Mouse (Mus musculus) neural tube, embryonic 12.5 days (tissue): ENCODE results near the gene Arhgdig. TPM values are rescaled to one million over a fixed set of nuclear protein-coding genes. Genes with fewer than 3 reads are reported as not detected.

Experiments used
- ATAC-seq: fragments of 200-750 bp; cut with Nextera tagmentation; 2 replicates; pipeline ENCODE4 v1.8.0; 2017; ENCODE audit warnings: low read depth, mild to moderate bottlenecking, moderate TSS enrichment, moderate library complexity; ENCODE audit not compliant: low FRiP score
- H3K27ac ChIP-seq: fragments of 300-500 bp; sonication (generic); 2 replicates; pipeline ENCODE4 v1.5.1; 2016
- H3K27me3 ChIP-seq: fragments of 300-500 bp; sonication (generic); replicated peaks from 2 replicates; pipeline ENCODE4 v1.6.1; 2016; ENCODE audit warnings: mild to moderate bottlenecking
- H3K36me3 ChIP-seq: fragments of 300-500 bp; sonication (generic); 2 replicates; pipeline ENCODE4 v1.6.1; 2016; ENCODE audit warnings: mild to moderate bottlenecking
- H3K4me1 ChIP-seq: fragments of 300-500 bp; sonication (generic); 2 replicates; pipeline ENCODE4 v1.6.1; 2016
- H3K4me2 ChIP-seq: fragments of 300-500 bp; sonication (generic); replicated peaks from 2 replicates; pipeline ENCODE4 v1.6.1; 2016; ENCODE audit warnings: mild to moderate bottlenecking
- H3K4me3 ChIP-seq: fragments of 300-500 bp; sonication (generic); 2 replicates; pipeline ENCODE4 v1.5.1; 2016
- H3K9ac ChIP-seq: fragments of 300-500 bp; sonication (generic); 2 replicates; pipeline ENCODE4 v1.6.1; 2016; ENCODE audit warnings: mild to moderate bottlenecking
- H3K9me3 ChIP-seq: fragments of 300-500 bp; sonication (generic); 2 replicates; pipeline ENCODE4 v1.6.1; 2016; ENCODE audit warnings: mild to moderate bottlenecking
- WGBS: fragments of 180-500 bp; shearing (Covaris S2); methylation state at CpG from one replicate; pipeline ENCODE4 v1.1.7; 2016; 5-methylcytosine and 5-hydroxymethylcytosine counted together
- polyA plus RNA-seq: library from polyadenylated mRNA; unstranded; fragments of >200 nt; fragmentation: Nextera tagmentation; extraction: Ambion mirVana; gene quantifications from 2 replicates; pipeline ENCODE4 v1.2.1, GENCODE M21; 2016

Arhgdig gene
- 37.6 and 45.2 TPM in 2 replicates for polyA plus RNA-seq

GRCm38 (mm10) chr17:26207686-26208085 lies at the start of gene Arhgdig:
Gene Arhgdig, minus strand, starts transcription at chr17:26207786.
- H3K4me1 ChIP-seq, result peaks cover 9% of the 10 kb centered on the region
- H3K4me2 ChIP-seq, result no peak within 1 kb of the TSS
- peaks cover 23% of the 10 kb centered on the region for H3K27me3 ChIP-seq
- H3K9me3 ChIP-seq, result no peaks in the 10 kb centered on the region
- ATAC-seq, result no peak
- WGBS, result 92% methylated on average over 12 of the region's 12 CpGs
- H3K9ac ChIP-seq, result no peak within 1 kb of the TSS
- no peaks in the 10 kb centered on the region for H3K36me3 ChIP-seq
- H3K4me3 ChIP-seq, result no peak within 1 kb of the TSS
- H3K27ac ChIP-seq, result no peak within 1 kb of the TSS

GRCm38 (mm10) chr17:26255313-26255712 lies 47.7 kb upstream of the Arhgdig start:
- Histone ChIP-seq H3K4me3 (no peak overlapping the region), H3K4me2 (no peak overlapping the region), H3K27ac (no peak overlapping the region), H3K9me3 (no peaks in the 10 kb centered on the region), H3K4me1 (peaks cover 9% of the 10 kb centered on the region), H3K9ac (no peak overlapping the region), H3K36me3 (peaks cover 37% of the 10 kb centered on the region), H3K27me3 (no peaks in the 10 kb centered on the region)
- ATAC-seq, result no peak
- WGBS, result 92% methylated on average over 7 of the region's 7 CpGs

GRCm38 (mm10) chr17:26253399-26253798 lies 45.8 kb upstream of the Arhgdig start:
- ATAC-seq, result no peak
- Histone ChIP-seq H3K4me2 (peak overlapping the region; percentile 68), H3K36me3 (peaks cover 21% of the 10 kb centered on the region), H3K9me3 (no peaks in the 10 kb centered on the region), H3K4me3 (peak overlapping the region; percentile 99), H3K27ac (peak overlapping the region; percentile 91), H3K4me1 (peaks cover 9% of the 10 kb centered on the region), H3K9ac (peak overlapping the region; percentile 95), H3K27me3 (no peaks in the 10 kb centered on the region)
- WGBS, result 1% methylated on average over 24 of the region's 24 CpGs

GRCm38 (mm10) chr17:26252539-26253251 lies 45.1 kb upstream of the Arhgdig start, which contains the start of gene Luc7l:
Gene Luc7l, plus strand, starts transcription at chr17:26252896.
- peaks cover 9% of the 10 kb centered on the region for H3K4me1 ChIP-seq
- H3K27ac ChIP-seq, result peak within 1 kb of the TSS; percentile 91
- no peaks in the 10 kb centered on the region for H3K27me3 ChIP-seq
- peak within 1 kb of the TSS; percentile 68 for H3K4me2 ChIP-seq
- under 1% methylated on average over 43 of the region's 43 CpGs for WGBS
- peak within 1 kb of the TSS; percentile 95 for H3K9ac ChIP-seq
- H3K36me3 ChIP-seq, result peaks cover 15% of the 10 kb centered on the region
- peak; percentile 92 for ATAC-seq
- H3K9me3 ChIP-seq, result no peaks in the 10 kb centered on the region
- peak within 1 kb of the TSS; percentile 99 for H3K4me3 ChIP-seq

GRCm38 (mm10) chr17:26251886-26252538 lies 44.4 kb upstream of the Arhgdig start:
- Histone ChIP-seq H3K27ac (no peak overlapping the region), H3K4me2 (peak overlapping the region; percentile 68)
- WGBS, result 63% methylated on average over 4 of the region's 4 CpGs

GRCm38 (mm10) chr17:26244101-26244841 lies 36.7 kb upstream of the Arhgdig start, which contains the start of gene Fam234a:
Gene Fam234a, minus strand, starts transcription at chr17:26244242.
- H3K9me3 ChIP-seq, result no peaks in the 10 kb centered on the region
- 8% methylated on average over 33 of the region's 33 CpGs for WGBS
- H3K4me2 ChIP-seq, result peak within 1 kb of the TSS; percentile 73
- H3K27me3 ChIP-seq, result no peaks in the 10 kb centered on the region
- peak within 1 kb of the TSS; percentile 54 for H3K9ac ChIP-seq
- peak; percentile 96 for ATAC-seq
- H3K27ac ChIP-seq, result peak within 1 kb of the TSS; percentile 50; the same call in 1 of the 2 replicates
- no peaks in the 10 kb centered on the region; the same call in 1 of the 2 replicates for H3K4me1 ChIP-seq
- no peaks in the 10 kb centered on the region for H3K36me3 ChIP-seq
- H3K4me3 ChIP-seq, result peak within 1 kb of the TSS; percentile 60

More at GRCm38 (mm10) chr17:26251886-26252538, 44.4 kb upstream of the Arhgdig start:
- Histone ChIP-seq H3K4me1 (peaks cover 9% of the 10 kb centered on the region), H3K4me3 (peak overlapping the region; percentile 99; the same call in 1 of the 2 replicates), H3K9ac (no peak overlapping the region), H3K36me3 (peaks cover 8% of the 10 kb centered on the region), H3K9me3 (no peaks in the 10 kb centered on the region), H3K27me3 (no peaks in the 10 kb centered on the region)
- ATAC-seq, result no peak

- WGBS, result under 1% methylated on average over 32 of the region's 32 CpGs
- no peaks in the 10 kb centered on the region for H3K27me3 ChIP-seq
- H3K27ac ChIP-seq, result no peak overlapping the region
- H3K4me2 ChIP-seq, result peak overlapping the region; percentile 73
- peak; percentile 87 for ATAC-seq
- H3K9me3 ChIP-seq, result no peaks in the 10 kb centered on the region
- H3K36me3 ChIP-seq, result no peaks in the 10 kb centered on the region
- peak overlapping the region; percentile 54 for H3K9ac ChIP-seq
- H3K4me3 ChIP-seq, result peak overlapping the region; percentile 60
- no peaks in the 10 kb centered on the region; the same call in 1 of the 2 replicates for H3K4me1 ChIP-seq
Observed at GRCm38 (mm10) chr17:26243471-26244100, 36.0 kb upstream of the Arhgdig start.

GRCm38 (mm10) chr17:26240990-26241389 lies 33.4 kb upstream of the Arhgdig start:
- H3K4me1 ChIP-seq, result no peaks in the 10 kb centered on the region; the same call in none of the 2 replicates
- H3K27ac ChIP-seq, result no peak overlapping the region
- no peak overlapping the region for H3K4me3 ChIP-seq
- ATAC-seq, result no peak
- H3K4me2 ChIP-seq, result no peak overlapping the region
- H3K27me3 ChIP-seq, result no peaks in the 10 kb centered on the region
- no peaks in the 10 kb centered on the region for H3K9me3 ChIP-seq
- no peaks in the 10 kb centered on the region for H3K36me3 ChIP-seq
- no peak overlapping the region for H3K9ac ChIP-seq
- 84% methylated on average over 6 of the region's 6 CpGs for WGBS

GRCm38 (mm10) chr17:26240120-26240790 lies 32.7 kb upstream of the Arhgdig start:
- no peak overlapping the region for H3K4me3 ChIP-seq
- H3K4me1 ChIP-seq, result peaks cover 5% of the 10 kb centered on the region
- no peak for ATAC-seq
- no peak overlapping the region for H3K9ac ChIP-seq
- 85% methylated on average over 6 of the region's 6 CpGs for WGBS
- no peaks in the 10 kb centered on the region for H3K36me3 ChIP-seq
- H3K27ac ChIP-seq, result no peak overlapping the region
- H3K4me2 ChIP-seq, result no peak overlapping the region
- H3K9me3 ChIP-seq, result no peaks in the 10 kb centered on the region
- H3K27me3 ChIP-seq, result no peaks in the 10 kb centered on the region

GRCm38 (mm10) chr17:26239551-26239950 lies 32.0 kb upstream of the Arhgdig start:
- no peaks in the 10 kb centered on the region for H3K27me3 ChIP-seq
- H3K4me1 ChIP-seq, result peaks cover 9% of the 10 kb centered on the region
- no peak overlapping the region for H3K4me2 ChIP-seq
- H3K27ac ChIP-seq, result no peak overlapping the region
- 76% methylated on average over 2 of the region's 2 CpGs for WGBS
- H3K9me3 ChIP-seq, result no peaks in the 10 kb centered on the region
- H3K9ac ChIP-seq, result no peak overlapping the region
- ATAC-seq, result no peak
- H3K4me3 ChIP-seq, result no peak overlapping the region
- no peaks in the 10 kb centered on the region for H3K36me3 ChIP-seq

- Histone ChIP-seq H3K9me3 (no peaks in the 10 kb centered on the region), H3K27me3 (no peaks in the 10 kb centered on the region), H3K4me1 (peaks cover 9% of the 10 kb centered on the region), H3K4me2 (no peak overlapping the region), H3K9ac (no peak overlapping the region), H3K4me3 (no peak overlapping the region), H3K36me3 (no peaks in the 10 kb centered on the region), H3K27ac (no peak overlapping the region)
- 85% methylated on average over 10 of the region's 10 CpGs for WGBS
- ATAC-seq, result no peak
Observed at GRCm38 (mm10) chr17:26237667-26238066, 30.1 kb upstream of the Arhgdig start.
